Mouse (Mus musculus) erythroblast, embryonic 14.5 days (primary cell): ENCODE measurements at regions not wholly inside any gene's neighbourhood (a gene's known extent, or its start where the extent isn't known, plus 50 kb on each side); places are given as distances from the start of the nearest gene placed in this dataset.

ENCODE experiments used
- GATA1 ChIP-seq: IDR thresholded peaks from 2 replicates; pipeline ENCODE4 v1.6.1; 2012; ENCODE audit warnings: low read length, inconsistent platforms, mixed read lengths
- TAL1 ChIP-seq: IDR thresholded peaks from 3 replicates; pipeline ENCODE4 v1.6.1; 2012; ENCODE audit warnings: low read length, inconsistent platforms, mixed read lengths

- no peak for TF ChIP-seq TAL1
- TF ChIP-seq GATA1 = no peak
Observed at GRCm38 (mm10) chr12:25220780-25221106, 123.8 kb upstream of the Id2 start.
